Mouse (Mus musculus) cerebellum, adult 2 months (tissue): ENCODE data around the gene Derl2.

Experiments used
- CTCF ChIP-seq: fragments of 200-500 bp; IDR thresholded peaks from 2 replicates; pipeline ENCODE4 v1.5.1; 2011; ENCODE audit warnings: low read depth, mild to moderate bottlenecking, control low read depth, low read length, moderate library complexity, borderline replicate concordance; ENCODE audit not compliant: insufficient read depth
- POLR2A ChIP-seq: fragments of 200-500 bp; IDR thresholded peaks from 2 replicates; pipeline ENCODE4 v1.6.1; 2011; ENCODE audit warnings: low read length, control low read depth, borderline replicate concordance; ENCODE audit not compliant: insufficient read depth

GRCm38 (mm10) chr11:70975193-70975592 is 44.4 kb downstream of the Derl2 start:
- TF ChIP-seq CTCF (no peak), POLR2A (no peak)
